Mouse (Mus musculus): ENCODE results near the gene Mipep.

The Mipep gene

GRCm38 (mm10) chr14:60885361-60885950 lies 101.1 kb downstream of the Mipep start:
- peak; percentile 54 for DNase-seq

GRCm38 (mm10) chr14:60893882-60894281 lies 109.5 kb downstream of the Mipep start:
- no peak for DNase-seq

DNA sequence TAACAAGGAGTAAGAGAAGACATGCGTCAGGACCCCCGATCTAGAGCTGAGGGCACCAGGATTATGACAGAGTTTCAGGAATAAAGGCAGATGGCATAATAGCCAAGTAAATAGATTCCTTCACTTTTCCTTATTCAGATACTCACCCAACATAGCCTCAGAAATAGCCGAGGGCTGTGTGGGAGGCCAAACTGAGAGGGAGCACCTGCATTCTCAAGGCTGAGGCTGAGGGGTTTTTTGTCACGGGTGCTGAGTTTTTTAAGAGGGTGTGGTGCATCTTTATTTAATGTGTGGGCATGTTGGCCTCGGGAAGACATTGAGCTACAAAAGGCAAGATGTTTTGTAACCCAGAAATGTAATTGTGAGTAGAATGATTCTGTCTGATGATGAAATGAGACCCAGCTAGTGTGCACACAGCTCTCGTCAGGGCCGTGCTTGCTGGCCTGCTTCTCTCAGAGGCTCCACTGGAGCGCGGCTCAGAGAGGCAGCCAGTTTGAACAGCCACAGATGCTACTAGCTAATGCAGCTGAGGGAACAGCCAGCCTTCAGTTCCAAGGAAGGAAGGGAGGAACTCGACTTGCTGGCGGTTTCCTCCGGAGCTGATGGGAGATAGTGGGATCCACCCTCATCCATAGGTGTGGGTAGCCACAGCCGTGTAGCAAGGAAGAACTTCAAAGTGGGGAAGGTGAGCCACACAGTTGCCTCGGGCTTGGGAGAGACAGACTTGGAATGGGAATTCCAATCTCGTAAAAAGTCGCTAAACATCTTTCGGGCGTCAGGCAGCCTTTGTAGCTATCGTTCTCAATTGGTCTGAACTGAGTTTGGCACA lies 111.0 kb downstream of the Mipep start:
- DNase-seq = no peak

- DNase-seq = no peak
Measured at GRCm38 (mm10) chr14:60898086-60898667, 113.8 kb downstream of the Mipep start.

- no peak for DNase-seq
Measured at GRCm38 (mm10) chr14:60904501-60904900, 120.1 kb downstream of the Mipep start.

DNA sequence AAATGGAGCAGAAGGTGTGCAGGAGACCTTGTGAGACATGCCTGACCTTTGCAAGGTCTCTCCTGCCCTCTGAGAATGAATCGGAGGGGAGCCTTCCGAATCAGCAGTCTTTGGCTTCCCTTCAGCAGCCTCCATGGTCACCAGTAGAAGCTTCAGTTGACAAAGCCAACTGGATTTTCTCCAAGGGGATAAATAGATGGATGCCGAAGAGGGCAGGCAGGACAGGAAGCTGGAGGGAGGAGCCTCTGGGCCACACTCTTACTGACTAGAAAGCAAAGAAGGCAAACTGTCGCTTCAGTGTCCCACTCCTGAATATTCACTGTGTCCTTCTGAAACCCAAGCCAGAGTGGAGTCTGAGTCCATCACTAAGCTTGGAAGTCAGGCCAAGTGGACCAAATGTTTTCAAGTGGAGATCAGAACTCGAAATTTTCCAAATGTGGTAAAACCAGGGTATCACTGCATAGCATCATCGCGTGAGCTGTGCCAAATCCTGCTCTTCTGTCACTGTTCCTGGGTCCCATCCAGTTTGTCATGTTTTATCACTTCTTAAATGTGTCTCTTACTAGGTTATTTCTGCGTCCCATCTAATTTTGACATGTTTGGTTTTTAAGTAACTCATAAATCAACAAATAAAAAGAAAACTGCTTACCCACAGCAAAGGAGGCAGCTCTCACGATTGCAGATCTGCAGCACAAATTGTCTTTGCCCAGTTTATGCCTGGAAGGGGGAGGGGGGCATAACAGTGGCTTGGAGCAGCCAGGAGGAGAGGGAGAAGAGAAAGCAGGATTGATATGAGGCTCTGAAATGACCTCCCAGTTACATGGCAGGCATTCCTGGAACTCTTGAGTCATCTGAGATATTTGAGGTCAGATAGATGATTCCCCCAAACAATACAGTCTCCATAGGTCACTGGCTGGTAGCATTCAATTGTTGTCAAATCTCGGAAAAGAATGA lies 122.3 kb downstream of the Mipep start:
- DNase-seq = peak; percentile 16

DNA sequence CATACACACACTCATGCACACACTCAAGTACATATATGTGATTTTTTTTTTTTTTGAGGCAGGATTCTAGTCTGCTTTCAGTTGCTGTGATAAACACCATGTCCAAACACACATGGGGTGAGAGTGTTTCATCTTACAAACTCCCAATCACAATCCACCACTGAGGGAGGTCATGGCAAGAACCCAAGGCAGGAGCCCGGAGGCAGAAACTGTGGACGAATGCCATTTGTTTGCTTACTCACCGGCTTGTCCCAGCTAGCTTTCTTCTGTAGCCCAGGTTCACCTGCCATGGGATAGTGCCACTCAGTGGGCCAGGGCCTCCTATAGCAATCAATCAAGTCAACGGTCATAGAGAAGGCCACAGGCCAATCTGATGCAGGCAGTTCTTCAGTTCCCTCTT lies 125.0 kb downstream of the Mipep start:
- DNase-seq = no peak

DNA sequence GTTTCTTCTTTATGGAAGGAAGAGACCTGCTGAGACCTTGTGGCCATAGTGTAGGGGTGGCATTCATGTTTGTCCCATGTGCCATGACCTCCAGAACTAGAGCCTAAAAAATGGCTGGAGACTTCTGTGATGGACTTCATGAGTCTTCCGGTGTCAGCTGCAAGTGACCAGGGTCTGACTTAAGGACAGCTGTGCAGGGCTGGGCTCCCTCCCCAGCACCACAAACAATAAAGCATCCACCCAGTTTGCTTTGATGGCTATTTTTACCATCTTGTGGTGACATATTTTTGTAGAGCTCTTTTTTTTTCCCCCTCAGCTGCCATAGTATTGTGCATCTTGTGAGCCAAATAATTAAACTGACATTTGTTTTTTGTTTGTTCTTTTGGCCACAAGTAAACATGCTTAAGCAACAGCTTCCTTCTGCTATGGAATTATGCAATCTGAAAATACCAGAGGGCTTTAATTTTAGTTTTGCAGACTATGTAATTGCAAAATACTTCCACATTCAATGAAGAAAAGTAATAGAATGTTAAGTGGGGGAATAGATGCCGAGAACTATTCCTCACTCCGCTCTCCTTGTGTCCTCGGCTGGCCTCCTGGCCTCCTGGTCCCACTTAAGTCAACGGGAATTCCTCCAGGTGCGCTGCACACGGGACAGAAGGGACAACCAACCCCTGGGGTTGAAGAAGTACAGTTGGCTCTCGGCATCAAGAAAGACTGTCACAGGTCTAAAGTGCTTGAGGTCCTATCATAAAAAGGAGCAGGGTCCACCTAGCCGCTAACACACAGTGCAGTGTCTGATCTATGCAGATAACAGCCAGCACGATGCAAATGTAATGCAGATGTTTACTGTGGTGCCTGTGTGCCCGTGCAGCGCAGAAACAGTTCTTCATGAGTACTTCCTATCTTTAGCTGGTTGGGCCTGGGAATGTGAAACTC lies 126.4 kb downstream of the Mipep start:
- no peak for DNase-seq

- DNase-seq = no peak
Measured at GRCm38 (mm10) chr14:60912981-60913468, 128.7 kb downstream of the Mipep start.

GRCm38 (mm10) chr14:60916661-60917060 lies 132.3 kb downstream of the Mipep start:
- no peak for DNase-seq

GRCm38 (mm10) chr14:60926011-60926410 lies 141.6 kb downstream of the Mipep start:
- DNase-seq = no peak

DNA sequence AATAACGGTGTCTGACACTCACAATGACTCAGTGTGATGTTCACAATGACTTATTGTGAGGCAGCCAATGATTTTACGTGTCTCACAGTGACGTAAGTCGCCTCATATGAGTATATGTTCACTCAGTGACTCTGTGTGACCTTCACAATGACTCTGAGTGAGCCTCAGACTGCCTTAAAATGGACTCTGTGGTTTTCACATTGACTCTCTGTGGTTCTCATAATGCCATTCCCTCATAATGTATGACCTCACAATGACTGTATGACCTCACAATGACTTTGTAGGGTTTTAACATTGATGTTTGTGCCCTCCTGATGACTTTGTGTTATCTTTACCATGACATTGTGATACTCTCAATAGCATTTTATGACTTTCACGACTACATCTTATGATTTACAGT lies 151.3 kb downstream of the Mipep start:
- DNase-seq = no peak

- no peak for DNase-seq
Measured at GRCm38 (mm10) chr14:60937481-60938039, 153.2 kb downstream of the Mipep start.

All from cerebellum, adult 8-10 months (tissue).